Mouse (Mus musculus) frontal cortex, postnatal 14 days (tissue): ENCODE data around the gene Junb.

Experiments used
- DNase-seq, 2 experiments: peaks; one replicate each; pipeline ENCODE4 v3.0.0; 2022; ENCODE audit warnings: low spot score in 2 of 2

The Junb gene

GRCm38 (mm10) chr8:84978248-84978940 is at the start of gene Junb:
TSS of gene Junb (minus strand) at chr8:84978718.
- DNase-seq, result peak; percentile 92 to 93

- DNase-seq, result no peak
Measured at GRCm38 (mm10) chr8:85027922-85028321, 49.4 kb upstream of the Junb start.

DNA sequence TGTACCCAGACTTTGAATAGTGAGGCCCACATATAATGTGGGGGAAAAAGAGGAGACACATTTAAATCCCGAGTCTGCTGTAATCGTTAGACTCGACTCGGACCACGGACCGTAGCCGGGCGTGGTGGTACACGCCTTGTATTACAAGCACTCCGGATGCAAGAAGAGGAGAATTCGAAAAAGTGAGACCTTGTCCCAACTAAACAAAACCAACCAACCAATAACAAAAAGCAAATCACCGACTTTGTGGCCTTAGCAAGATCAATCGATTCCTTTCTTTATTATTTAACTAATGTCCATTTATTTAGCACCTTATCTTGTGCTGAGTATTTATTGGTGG is 49.0 kb upstream of the Junb start:
- DNase-seq, result no peak

- DNase-seq, result peak; percentile 90 to 93
Measured at GRCm38 (mm10) chr8:85026670-85027515, 48.4 kb upstream of the Junb start, which contains the start of gene Trir. TSS of gene Trir (plus strand) at chr8:85026823.

GRCm38 (mm10) chr8:85025098-85025932 is 46.8 kb upstream of the Junb start, which contains the start of gene Asna1:
TSS of gene Asna1 (minus strand) at chr8:85025281.
- DNase-seq, result peak; percentile 70 to 80

- no peak for DNase-seq
Measured at GRCm38 (mm10) chr8:85023846-85024245, 45.3 kb upstream of the Junb start.

GRCm38 (mm10) chr8:85021514-85022055 is 43.1 kb upstream of the Junb start:
- no peak for DNase-seq

DNA sequence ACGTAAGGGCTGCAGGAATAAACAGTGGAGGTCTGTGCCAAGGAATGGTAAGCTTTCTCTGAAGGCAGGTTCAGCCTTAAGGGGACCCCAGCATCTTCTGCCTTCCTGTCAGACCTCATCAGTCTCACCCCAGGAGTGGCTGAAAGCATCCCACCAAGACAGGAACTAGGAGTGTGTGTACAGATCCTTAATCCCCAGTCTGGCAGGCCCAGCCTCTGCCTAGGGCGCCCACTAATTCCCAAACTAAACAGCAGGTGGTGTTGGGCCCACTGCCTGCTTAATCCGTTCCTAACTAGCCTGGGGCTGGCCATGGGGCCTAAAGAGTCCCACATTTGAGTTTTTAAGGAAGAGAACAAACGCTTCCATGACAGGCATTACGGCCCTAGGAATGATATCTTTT is 38.7 kb upstream of the Junb start:
- DNase-seq, result no peak

GRCm38 (mm10) chr8:85016724-85017123 is 38.2 kb upstream of the Junb start:
- DNase-seq, result no peak

DNA sequence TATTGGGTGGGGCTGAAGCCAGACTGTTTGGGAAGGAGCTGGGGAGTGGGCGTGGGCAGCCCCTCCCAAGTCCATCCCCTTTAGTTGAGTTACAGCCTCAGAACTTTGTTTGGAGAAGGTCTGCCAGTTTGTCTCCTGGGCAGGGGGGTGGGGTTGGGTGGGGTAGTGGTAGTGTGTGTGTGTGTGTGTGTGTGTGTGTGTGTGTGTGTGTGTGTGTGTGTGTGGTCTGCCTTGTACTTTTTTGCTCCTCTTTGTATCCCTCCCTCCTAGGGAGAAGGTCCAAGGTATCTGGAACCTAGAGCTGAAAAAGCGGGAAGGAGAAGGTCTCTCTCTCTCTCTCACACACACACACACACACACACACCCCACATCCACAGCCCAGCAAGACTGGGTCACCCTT is 35.9 kb upstream of the Junb start, which contains the start of gene Best2:
Gene Best2, minus strand, starts transcription at position 101 of the 400 bp plus-strand sequence.
- DNase-seq, result no peak

- DNase-seq, result peak; percentile 58 to 73
Measured at GRCm38 (mm10) chr8:85013230-85013840, 34.8 kb upstream of the Junb start.

- no peak for DNase-seq
Measured at GRCm38 (mm10) chr8:85011242-85011641, 32.7 kb upstream of the Junb start.

- no peak for DNase-seq
Measured at GRCm38 (mm10) chr8:85007686-85008085, 29.2 kb upstream of the Junb start.

DNA sequence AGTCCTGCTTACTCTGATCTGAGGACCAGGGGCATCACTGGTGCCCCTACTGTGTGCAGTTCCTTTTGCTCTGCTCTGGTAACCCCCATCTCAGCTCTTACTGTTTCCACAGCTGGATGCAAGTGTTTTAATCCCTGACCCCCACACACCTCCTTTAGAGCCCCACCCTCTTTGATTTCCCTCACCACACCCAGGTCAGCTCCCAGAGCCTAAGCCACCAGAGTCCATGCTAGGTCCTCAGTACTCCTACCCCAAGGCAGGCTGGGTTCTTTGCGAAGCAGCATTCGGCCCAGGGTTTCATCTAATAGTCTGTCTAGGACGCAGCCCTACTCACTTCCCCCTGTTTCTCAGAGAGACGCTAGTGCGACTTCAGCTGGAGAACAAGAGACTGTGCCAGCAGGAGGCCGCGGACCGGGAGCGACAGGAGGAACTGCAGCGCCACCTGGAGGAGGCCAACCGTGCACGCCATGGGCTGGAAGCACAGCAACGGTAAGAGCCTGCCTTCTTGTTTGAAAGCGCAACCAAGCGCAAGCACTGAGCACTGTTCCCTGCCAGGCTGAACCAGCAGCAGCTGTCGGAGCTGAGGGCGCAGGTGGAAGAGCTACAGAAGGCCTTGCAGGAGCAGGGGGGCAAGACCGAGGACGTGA is 19.3 kb upstream of the Junb start:
- DNase-seq, result peak; percentile 76 to 87

- no peak for DNase-seq
Measured at GRCm38 (mm10) chr8:84996978-84997377, 18.5 kb upstream of the Junb start.

DNA sequence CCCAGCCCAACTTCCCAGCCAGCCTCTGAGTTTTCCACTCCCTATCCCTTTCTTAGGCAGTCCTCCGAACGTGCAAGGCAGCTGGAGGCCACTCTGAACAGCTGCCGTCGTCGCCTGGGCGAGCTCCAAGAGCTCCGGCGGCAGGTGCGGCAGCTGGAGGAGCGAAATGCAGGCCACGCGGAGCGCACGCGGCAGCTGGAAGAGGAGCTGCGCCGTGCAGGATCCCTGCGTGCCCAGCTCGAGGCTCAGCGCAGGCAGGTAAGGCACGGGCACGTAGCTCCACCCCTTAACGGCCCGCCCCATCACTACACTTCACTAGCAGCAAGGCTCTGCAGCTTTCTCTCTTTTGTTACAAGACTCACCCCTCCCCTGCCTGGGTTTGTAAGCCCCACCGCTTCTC is 17.2 kb upstream of the Junb start:
- no peak for DNase-seq

GRCm38 (mm10) chr8:84994375-84994774 is 15.9 kb upstream of the Junb start:
- DNase-seq, result no peak

DNA sequence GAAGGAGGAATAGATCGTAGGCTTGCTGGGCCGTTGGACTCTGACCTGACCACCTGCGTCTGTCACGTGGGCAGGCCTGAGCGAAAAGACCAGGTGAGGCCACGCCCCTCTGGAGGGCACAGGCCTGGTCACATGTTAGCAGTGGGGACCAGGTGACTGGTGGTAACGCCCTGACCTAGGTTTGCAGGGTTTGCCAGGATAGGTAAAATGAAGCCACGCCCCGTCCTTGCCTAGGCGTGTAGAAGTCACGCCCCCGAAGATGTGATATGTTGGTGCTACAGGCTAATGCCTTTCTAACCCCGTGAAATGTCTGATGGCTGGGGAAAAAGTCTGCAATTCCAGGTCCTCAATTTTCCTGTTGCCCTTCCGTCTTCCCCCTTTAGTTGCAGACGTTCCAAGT is 12.3 kb upstream of the Junb start:
- no peak for DNase-seq

GRCm38 (mm10) chr8:84990349-84990748 is 11.8 kb upstream of the Junb start, which contains the start of gene Hook2:
TSS of gene Hook2 (plus strand) at chr8:84990603.
- DNase-seq, result peak; percentile 96 to 97

- DNase-seq, result peak; percentile 83 to 88
Measured at GRCm38 (mm10) chr8:84989810-84990209, 11.3 kb upstream of the Junb start.

DNA sequence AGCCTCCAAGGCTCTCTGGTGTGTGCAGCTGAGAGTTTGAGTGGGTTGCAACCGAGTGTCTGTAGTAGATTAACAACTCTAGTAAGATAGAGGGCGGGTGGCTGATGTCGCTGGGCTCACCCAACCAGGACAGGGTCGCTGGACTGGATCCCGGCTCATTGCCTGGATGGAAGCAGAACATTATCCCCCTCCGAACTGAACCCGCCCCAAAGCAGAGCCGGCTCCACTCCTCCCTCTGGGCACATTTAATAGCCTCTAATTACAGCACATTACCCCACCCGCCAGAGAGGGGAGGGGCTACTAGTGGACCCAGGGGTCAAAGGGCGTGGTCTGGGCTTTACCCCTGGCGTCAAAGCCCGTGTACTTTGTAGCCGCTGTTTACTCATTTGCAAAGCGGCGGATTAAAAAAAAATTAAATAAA is 10.8 kb upstream of the Junb start:
- DNase-seq, result no peak
